12 mouse cellular contexts compared by ENCODE assay signal in genomic region chr4:135572276-135572675, GRCm38 (mm10). TPM values are rescaled to one million over a fixed set of nuclear protein-coding genes. Genes with fewer than 3 reads are reported as not detected.
DNase-seq lines count a peak whose midpoint lies in the region; ATAC-seq lines count a peak whose summit lies in the region.
"Had no signal": no experiment of that assay in that cellular context is flagged by ENCODE, and none has a peak within 500 bp of the region (broad histone marks: within the 10 kb centered on the region; RNA-seq: fewer than 3 reads in every experiment).

No protein-coding gene starts in this region.

- no peak overlapping the region for H3K27ac ChIP-seq in hindbrain, embryonic 10.5 days
- no peak overlapping the region for H3K27ac ChIP-seq in hindbrain, embryonic 14.5 days
- H3K27ac ChIP-seq: liver, embryonic 13.5 days had no signal

- H3K4me2 ChIP-seq in hindbrain, embryonic 14.5 days (replicated peaks) = no peak overlapping the region

- no peaks in the 10 kb centered on the region for H3K36me3 ChIP-seq in hindbrain, embryonic 10.5 days
- H3K36me3 ChIP-seq in hindbrain, embryonic 14.5 days (replicated peaks; ENCODE audit: control insufficient read depth, insufficient read depth) = no peaks in the 10 kb centered on the region
- H3K36me3 ChIP-seq: liver, embryonic 13.5 days had no signal

- H3K4me3 ChIP-seq in hindbrain, embryonic 10.5 days = peak overlapping the region; percentile 16; the same call in 1 of the 2 replicates
- no peak overlapping the region for H3K4me3 ChIP-seq in hindbrain, embryonic 14.5 days (replicated peaks; ENCODE audit: low read length)
- H3K4me3 ChIP-seq: liver, embryonic 13.5 days had no signal

- H3K9ac ChIP-seq in hindbrain, embryonic 14.5 days = no peak overlapping the region
- H3K9ac ChIP-seq: liver, embryonic 13.5 days had no signal

- 33% methylated on average over 8 of the region's 8 CpGs for WGBS in hindbrain, embryonic 10.5 days
- WGBS in hindbrain, embryonic 14.5 days = 40% methylated on average over 8 of the region's 8 CpGs

- peaks cover 71% of the 10 kb centered on the region for H3K4me1 ChIP-seq in hindbrain, embryonic 10.5 days (replicated peaks)
- H3K4me1 ChIP-seq in hindbrain, embryonic 14.5 days (replicated peaks; ENCODE audit: control insufficient read depth, insufficient read depth, low read length) = peaks cover 16% of the 10 kb centered on the region; the same call in 1 of the 2 replicates

- DNase-seq in hindbrain, embryonic 10.5 days (ENCODE audit: low spot score) = no peak
- no peak for DNase-seq in hindbrain, embryonic 14.5 days (ENCODE audit: low spot score)
- DNase-seq in A20 (ENCODE audit: low read depth, low spot score) = peak; percentile 48
- no peak for DNase-seq in cerebellum, postnatal 25 days
- DNase-seq in cerebellum, postnatal 36 days = no peak
- DNase-seq: adrenal gland, adult 2 months; gastrocnemius, postnatal 10 days; liver, embryonic 13.5 days; retina, postnatal 1 day had no signal

- H3K9me3 ChIP-seq in hindbrain, embryonic 10.5 days = no peaks in the 10 kb centered on the region
- H3K9me3 ChIP-seq in hindbrain, embryonic 14.5 days (ENCODE audit: control insufficient read depth, low read length) = no peaks in the 10 kb centered on the region
- H3K9me3 ChIP-seq: liver, embryonic 13.5 days had no signal

- H3K27me3 ChIP-seq in hindbrain, embryonic 10.5 days (ENCODE audit: insufficient read depth, poor library complexity, severe bottlenecking) = peaks cover 95% of the 10 kb centered on the region
- peaks cover 58% of the 10 kb centered on the region for H3K27me3 ChIP-seq in hindbrain, embryonic 14.5 days (ENCODE audit: control insufficient read depth, insufficient read depth, low read length)

- no peak for ATAC-seq in hindbrain, embryonic 14.5 days (ENCODE audit: low FRiP score)
- peak; percentile 34 for ATAC-seq in common myeloid progenitor, adult 5-6 weeks (replicated peaks; ENCODE audit: low read depth, poor library complexity, severe bottlenecking)
- ATAC-seq in megakaryocyte progenitor cell, adult 5-6 weeks (replicated peaks; ENCODE audit: poor library complexity) = peak; percentile 29; the same call in 1 of the 2 replicates
- ATAC-seq: intestine, postnatal 0 days had no signal

RNA-seq across cellular contexts. Expression of gene Grhl3, which starts 1.2 kb away (rescaled TPM):
- 3.3 and 5.3 TPM in 2 replicates for polyA plus RNA-seq in hindbrain, embryonic 10.5 days (2016; fragmentation: Nextera tagmentation; extraction: Ambion mirVana)
- polyA plus RNA-seq in hindbrain, embryonic 14.5 days (2014; fragmentation: Nextera tagmentation; extraction: Ambion mirVana) = 1.0 and 1.1 TPM in 2 replicates
- total RNA-seq in common myeloid progenitor, adult 5-6 weeks (2017) = not detected in 2 replicates
- not detected in 2 replicates for total RNA-seq in megakaryocyte progenitor cell, adult 5-6 weeks (2015)
- not detected in 2 replicates for total RNA-seq in megakaryocyte progenitor cell, adult 5-6 weeks (2017)
- polyA plus RNA-seq: adrenal gland, adult 2 months had no signal
